Mouse (Mus musculus): ENCODE data around the gene Arhgef1. TPM values are rescaled to one million over a fixed set of nuclear protein-coding genes. Genes with fewer than 3 reads are reported as not detected.

Gene Arhgef1
- polyA plus RNA-seq, 1 experiment = 51.4 TPM

- TF ChIP-seq TCF12 (IDR thresholded peaks at IDR 0.05; ENCODE audit: insufficient read depth, poor library complexity, severe bottlenecking) = no peak
- peak; percentile 45 for TF ChIP-seq E2F4 (IDR thresholded peaks at IDR 0.05; ENCODE audit: insufficient read depth)
- TF ChIP-seq MYOD1 (IDR thresholded peaks at IDR 0.05; ENCODE audit: control insufficient read depth in 1 of 3, insufficient read length in 2 of 3, low read depth in 2 of 3) = peak in 2 of 3 experiments; percentile 14
- no peak for TF ChIP-seq REST (IDR thresholded peaks at IDR 0.05; ENCODE audit: insufficient read depth, insufficient read length)
- no peak for TF ChIP-seq TCF3 (IDR thresholded peaks at IDR 0.05; ENCODE audit: insufficient read length, low read depth)
- peak; percentile 79 for TF ChIP-seq POLR2AphosphoS2 (IDR thresholded peaks at IDR 0.05; ENCODE audit: insufficient read length, low read depth)
- no peak for TF ChIP-seq MAX (IDR thresholded peaks at IDR 0.05; ENCODE audit: low read depth)
- TF ChIP-seq MYOG (IDR thresholded peaks at IDR 0.05; ENCODE audit: control insufficient read depth in 1 of 3, insufficient read depth in 1 of 3, insufficient read length in 2 of 3, low read depth in 2 of 3) = peak in 1 of 3 experiments; percentile 50
- TF ChIP-seq CEBPB (IDR thresholded peaks at IDR 0.05; ENCODE audit: insufficient read depth, poor library complexity, severe bottlenecking) = no peak
- TF ChIP-seq SRF (IDR thresholded peaks at IDR 0.05; ENCODE audit: control insufficient read depth, insufficient read length, low read depth) = no peak
- TF ChIP-seq USF1 (IDR thresholded peaks at IDR 0.05; ENCODE audit: low read depth) = peak; percentile 50
- peak; percentile 92 for TF ChIP-seq POLR2A (IDR thresholded peaks at IDR 0.05; ENCODE audit: insufficient read length, low read depth)
- Histone ChIP-seq H3K4me2 (ENCODE audit: low read depth) (peak within 1 kb of the TSS; percentile 99), H3K79me2 (ENCODE audit: control insufficient read depth, insufficient read depth) (peaks cover 33% of the 10 kb centered on the region), H3K4me3 (peak within 1 kb of the TSS; percentile 88), H3K27me3 (ENCODE audit: control insufficient read depth, insufficient read depth, insufficient read length) (peaks cover 4% of the 10 kb centered on the region), H3ac (ENCODE audit: control insufficient read depth, insufficient read length) (peak within 1 kb of the TSS; percentile 99), H3K36me3 (ENCODE audit: control insufficient read depth, insufficient read depth) (peaks cover 30% of the 10 kb centered on the region)
These were observed 18.6 kb upstream of the Arhgef1 start, which contains the start of gene Rps19 for GRCm38 (mm10) chr7:24883896-24884692. TSS of gene Rps19 (plus strand) at chr7:24884371.

GRCm38 (mm10) chr7:24884693-24885291 is 17.9 kb upstream of the Arhgef1 start:
- H3K4me3 ChIP-seq = peak overlapping the region; percentile 88
- H3K79me2 ChIP-seq (ENCODE audit: control insufficient read depth, insufficient read depth) = peaks cover 33% of the 10 kb centered on the region
- H3K27me3 ChIP-seq (ENCODE audit: control insufficient read depth, insufficient read depth, insufficient read length) = peaks cover 4% of the 10 kb centered on the region
- H3K4me2 ChIP-seq (ENCODE audit: low read depth) = peak overlapping the region; percentile 99
- no peak for TF ChIP-seq MAX (IDR thresholded peaks at IDR 0.05; ENCODE audit: low read depth)
- no peak for TF ChIP-seq TCF3 (IDR thresholded peaks at IDR 0.05; ENCODE audit: insufficient read length, low read depth)
- no peak for TF ChIP-seq REST (IDR thresholded peaks at IDR 0.05; ENCODE audit: insufficient read depth, insufficient read length)
- TF ChIP-seq TCF12 (IDR thresholded peaks at IDR 0.05; ENCODE audit: insufficient read depth, poor library complexity, severe bottlenecking) = no peak
- TF ChIP-seq MYOG (IDR thresholded peaks at IDR 0.05; ENCODE audit: control insufficient read depth in 1 of 3, insufficient read depth in 1 of 3, insufficient read length in 2 of 3, low read depth in 2 of 3) = peak in 1 of 3 experiments; percentile 11
- peak; percentile 47 for TF ChIP-seq POLR2AphosphoS2 (IDR thresholded peaks at IDR 0.05; ENCODE audit: insufficient read length, low read depth)
- peak; percentile 20 for TF ChIP-seq POLR2A (IDR thresholded peaks at IDR 0.05; ENCODE audit: insufficient read length, low read depth)
- TF ChIP-seq USF1 (IDR thresholded peaks at IDR 0.05; ENCODE audit: low read depth) = no peak
- TF ChIP-seq MYOD1 (IDR thresholded peaks at IDR 0.05; ENCODE audit: control insufficient read depth in 1 of 3, insufficient read length in 2 of 3, low read depth in 2 of 3) = no peak
- no peak for TF ChIP-seq CEBPB (IDR thresholded peaks at IDR 0.05; ENCODE audit: insufficient read depth, poor library complexity, severe bottlenecking)
- TF ChIP-seq SRF (IDR thresholded peaks at IDR 0.05; ENCODE audit: control insufficient read depth, insufficient read length, low read depth) = no peak
- no peak for TF ChIP-seq E2F4 (IDR thresholded peaks at IDR 0.05; ENCODE audit: insufficient read depth)
- peaks cover 37% of the 10 kb centered on the region for H3K36me3 ChIP-seq (ENCODE audit: control insufficient read depth, insufficient read depth)
- peak overlapping the region; percentile 99 for H3ac ChIP-seq (ENCODE audit: control insufficient read depth, insufficient read length)

- Histone ChIP-seq H3K36me3 (ENCODE audit: control insufficient read depth, insufficient read depth) (peaks cover 43% of the 10 kb centered on the region), H3K4me3 (peak overlapping the region; percentile 88), H3K27me3 (ENCODE audit: control insufficient read depth, insufficient read depth, insufficient read length) (no peaks in the 10 kb centered on the region), H3K4me2 (ENCODE audit: low read depth) (peak overlapping the region; percentile 99), H3ac (ENCODE audit: control insufficient read depth, insufficient read length) (peak overlapping the region; percentile 99), H3K79me2 (ENCODE audit: control insufficient read depth, insufficient read depth) (peaks cover 33% of the 10 kb centered on the region)
- TF ChIP-seq POLR2A (IDR thresholded peaks at IDR 0.05; ENCODE audit: insufficient read length, low read depth) = peak; percentile 29
- TF ChIP-seq TCF12 (IDR thresholded peaks at IDR 0.05; ENCODE audit: insufficient read depth, poor library complexity, severe bottlenecking) = no peak
These were observed 17.0 kb upstream of the Arhgef1 start for GRCm38 (mm10) chr7:24885468-24886307.

GRCm38 (mm10) chr7:24886308-24886633 is 16.4 kb upstream of the Arhgef1 start:
- no peak for TF ChIP-seq USF1 (IDR thresholded peaks at IDR 0.05; ENCODE audit: low read depth)
- TF ChIP-seq MYOG (IDR thresholded peaks at IDR 0.05; ENCODE audit: control insufficient read depth in 1 of 3, insufficient read depth in 1 of 3, insufficient read length in 2 of 3, low read depth in 2 of 3) = no peak
- no peak for TF ChIP-seq POLR2A (IDR thresholded peaks at IDR 0.05; ENCODE audit: insufficient read length, low read depth)
- TF ChIP-seq MAX (IDR thresholded peaks at IDR 0.05; ENCODE audit: low read depth) = no peak
- TF ChIP-seq MYOD1 (IDR thresholded peaks at IDR 0.05; ENCODE audit: control insufficient read depth in 1 of 3, insufficient read length in 2 of 3, low read depth in 2 of 3) = no peak
- TF ChIP-seq POLR2AphosphoS2 (IDR thresholded peaks at IDR 0.05; ENCODE audit: insufficient read length, low read depth) = no peak
- TF ChIP-seq REST (IDR thresholded peaks at IDR 0.05; ENCODE audit: insufficient read depth, insufficient read length) = no peak
- TF ChIP-seq CEBPB (IDR thresholded peaks at IDR 0.05; ENCODE audit: insufficient read depth, poor library complexity, severe bottlenecking) = no peak
- TF ChIP-seq TCF12 (IDR thresholded peaks at IDR 0.05; ENCODE audit: insufficient read depth, poor library complexity, severe bottlenecking) = no peak
- no peak for TF ChIP-seq TCF3 (IDR thresholded peaks at IDR 0.05; ENCODE audit: insufficient read length, low read depth)
- TF ChIP-seq E2F4 (IDR thresholded peaks at IDR 0.05; ENCODE audit: insufficient read depth) = no peak
- no peak for TF ChIP-seq SRF (IDR thresholded peaks at IDR 0.05; ENCODE audit: control insufficient read depth, insufficient read length, low read depth)
- H3K4me2 ChIP-seq (ENCODE audit: low read depth) = peak overlapping the region; percentile 99
- H3K27me3 ChIP-seq (ENCODE audit: control insufficient read depth, insufficient read depth, insufficient read length) = no peaks in the 10 kb centered on the region
- peak overlapping the region; percentile 88 for H3K4me3 ChIP-seq
- peaks cover 33% of the 10 kb centered on the region for H3K79me2 ChIP-seq (ENCODE audit: control insufficient read depth, insufficient read depth)
- H3ac ChIP-seq (ENCODE audit: control insufficient read depth, insufficient read length) = peak overlapping the region; percentile 99
- peaks cover 48% of the 10 kb centered on the region for H3K36me3 ChIP-seq (ENCODE audit: control insufficient read depth, insufficient read depth)
